Mouse (Mus musculus) c-Kit-positive CD71-positive TER-119-negative erythroid progenitor cells, embryonic 14.5 days (primary cell): ENCODE measurements around the gene Ldlrap1.

ENCODE experiments used
- DNase-seq: peaks from one replicate; pipeline ENCODE4 v3.0.0-alpha.2; 2013; ENCODE audit warnings: low read depth

Gene Ldlrap1

DNA sequence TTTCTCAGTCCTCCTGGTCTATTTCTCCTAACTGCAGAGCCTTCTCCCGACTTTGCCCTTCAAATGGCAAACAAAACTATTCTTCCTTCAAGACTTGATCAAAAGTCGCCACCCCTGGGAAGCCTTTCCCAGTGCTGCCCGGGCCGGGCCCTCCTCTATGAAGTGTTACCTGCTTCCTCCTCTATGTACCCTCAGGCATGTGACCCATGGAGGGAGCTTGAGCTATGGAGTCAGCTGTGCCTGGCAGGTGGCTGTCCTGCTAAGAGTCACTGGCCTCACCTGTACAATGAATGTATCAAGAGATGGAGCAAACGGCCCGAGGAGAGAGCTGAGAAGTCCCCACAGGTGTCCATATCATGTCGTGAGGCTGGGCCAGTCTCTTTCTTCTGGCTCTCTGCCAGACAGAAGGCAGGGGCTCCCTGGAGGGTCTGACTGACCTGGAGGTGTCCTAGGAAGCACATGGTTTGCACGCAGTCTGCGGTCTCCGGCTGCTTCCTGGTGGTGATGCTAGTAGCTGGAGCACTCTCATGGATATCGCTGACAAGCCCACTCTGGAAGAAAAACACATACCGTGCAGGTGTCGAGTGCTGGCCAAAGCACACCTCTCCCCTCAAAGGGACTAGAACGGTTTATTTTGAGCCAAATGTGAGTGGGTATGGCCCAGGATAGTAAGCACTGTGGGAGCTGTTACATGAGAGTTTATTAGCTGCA lies 7.6 kb upstream of the Ldlrap1 start:
- no peak for DNase-seq

DNA sequence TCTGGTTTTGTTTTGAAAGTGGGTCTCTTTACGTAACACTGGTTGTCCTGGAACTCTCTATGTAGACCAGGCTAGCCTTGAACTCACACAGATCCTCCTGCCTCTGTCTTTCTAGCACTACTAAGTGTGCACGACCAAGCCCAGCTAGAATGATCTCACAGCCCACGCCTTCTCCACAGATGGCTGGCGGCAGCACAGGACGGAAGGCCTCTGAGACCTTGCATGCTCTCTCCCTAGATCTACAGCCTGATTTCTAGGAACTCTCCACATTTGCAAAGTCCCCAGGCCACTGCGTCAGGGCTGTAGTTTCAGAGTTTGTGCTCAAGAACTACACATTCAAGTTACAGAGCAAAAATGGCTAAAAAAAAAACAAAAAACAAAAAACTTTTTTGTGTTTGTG lies 6.3 kb upstream of the Ldlrap1 start:
- peak; percentile 71 for DNase-seq

DNA sequence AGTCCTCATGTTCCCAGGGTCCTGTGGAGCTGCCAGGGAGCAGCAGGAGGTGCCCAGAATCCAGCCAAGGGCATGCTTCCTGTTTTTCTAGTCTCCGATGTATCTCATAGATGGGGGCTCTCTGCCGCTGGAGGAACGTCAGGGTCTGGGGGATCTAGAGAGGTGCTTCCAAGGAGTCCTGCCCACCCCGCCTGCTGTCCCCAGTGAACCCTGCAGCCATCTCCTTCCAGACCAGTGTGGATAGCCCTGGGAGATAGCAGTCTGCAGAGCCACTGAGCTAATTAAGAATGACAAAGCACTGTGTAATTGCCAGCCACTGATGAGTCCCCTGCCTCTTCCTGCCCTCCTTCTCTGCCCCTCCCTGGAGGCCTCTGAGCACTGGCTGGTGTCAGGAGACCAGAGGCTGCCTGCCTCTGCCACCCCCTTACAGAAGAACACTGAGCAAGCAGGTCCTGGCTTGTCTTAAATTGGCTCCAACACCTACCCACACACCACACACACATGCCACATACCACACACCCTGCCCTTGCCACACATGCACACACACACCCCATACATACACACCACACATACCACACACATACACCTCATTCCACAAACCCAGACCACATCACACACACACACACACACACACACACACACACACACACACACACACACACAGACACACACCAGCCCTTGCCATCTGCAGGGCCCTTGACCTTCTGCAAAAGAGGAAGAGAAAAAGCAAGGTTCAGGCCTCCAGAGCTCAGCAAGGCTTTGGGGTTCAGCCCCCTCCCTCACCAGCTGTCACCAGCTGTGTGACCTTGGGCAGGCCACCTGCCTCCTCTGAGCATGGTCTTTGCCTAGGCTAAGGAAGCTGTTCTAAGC lies 5.2 kb upstream of the Ldlrap1 start:
- DNase-seq: no peak

DNA sequence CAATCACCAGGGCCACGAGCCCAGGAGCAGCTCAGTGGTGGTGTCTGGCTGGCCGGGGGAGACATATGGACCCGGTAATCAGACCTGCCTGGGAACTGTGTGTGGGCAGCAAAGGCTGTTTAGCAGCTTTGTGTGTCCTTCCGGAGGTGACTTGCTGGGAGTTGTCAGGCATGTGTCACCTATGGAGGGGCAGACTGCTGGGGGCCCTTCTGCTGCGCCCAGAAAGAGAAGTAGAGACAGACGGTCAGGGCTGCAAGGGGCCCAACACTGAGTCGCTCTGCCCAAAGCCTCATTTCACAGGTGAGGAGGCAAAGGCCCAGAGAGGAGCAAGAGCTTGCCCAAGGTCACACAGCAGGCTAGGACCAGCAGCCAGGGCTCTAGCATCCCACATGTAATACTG lies 2.1 kb upstream of the Ldlrap1 start:
- DNase-seq: no peak

DNA sequence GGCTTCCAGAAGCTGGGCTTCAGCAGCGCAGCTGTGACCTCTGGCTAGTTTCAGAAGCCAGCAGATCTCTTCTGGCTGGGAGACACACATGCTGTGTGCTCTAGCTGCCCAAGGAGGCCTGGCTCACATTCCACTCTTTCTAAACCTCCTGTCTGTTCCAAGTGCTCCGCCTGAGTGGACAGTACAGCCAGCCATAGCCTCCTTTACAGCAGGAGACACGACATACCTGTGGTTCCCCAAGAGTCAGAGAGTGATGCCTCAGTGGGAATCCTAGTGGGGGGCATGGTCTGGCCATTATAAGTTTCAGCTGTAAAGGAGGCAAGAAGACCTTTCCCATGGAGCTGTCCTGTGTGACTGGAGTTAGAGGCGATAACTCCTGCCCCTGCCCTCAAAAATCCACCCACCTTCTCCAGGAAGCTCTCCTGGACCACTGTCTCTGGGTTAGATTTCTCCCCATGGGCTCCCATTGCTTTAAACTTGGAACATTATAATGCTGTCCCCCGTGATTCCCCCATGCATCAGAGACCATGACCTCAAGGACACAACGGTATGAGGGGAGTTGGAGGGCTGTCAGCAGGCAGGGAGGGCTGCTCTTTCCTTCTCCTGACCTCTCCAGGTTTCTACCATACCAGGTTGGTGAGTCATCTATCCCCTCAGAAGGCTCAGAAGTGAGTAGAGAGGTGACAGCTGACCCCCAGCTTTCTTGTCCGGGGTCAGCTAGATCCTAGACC lies 1.4 kb upstream of the Ldlrap1 start:
- DNase-seq: no peak

DNA sequence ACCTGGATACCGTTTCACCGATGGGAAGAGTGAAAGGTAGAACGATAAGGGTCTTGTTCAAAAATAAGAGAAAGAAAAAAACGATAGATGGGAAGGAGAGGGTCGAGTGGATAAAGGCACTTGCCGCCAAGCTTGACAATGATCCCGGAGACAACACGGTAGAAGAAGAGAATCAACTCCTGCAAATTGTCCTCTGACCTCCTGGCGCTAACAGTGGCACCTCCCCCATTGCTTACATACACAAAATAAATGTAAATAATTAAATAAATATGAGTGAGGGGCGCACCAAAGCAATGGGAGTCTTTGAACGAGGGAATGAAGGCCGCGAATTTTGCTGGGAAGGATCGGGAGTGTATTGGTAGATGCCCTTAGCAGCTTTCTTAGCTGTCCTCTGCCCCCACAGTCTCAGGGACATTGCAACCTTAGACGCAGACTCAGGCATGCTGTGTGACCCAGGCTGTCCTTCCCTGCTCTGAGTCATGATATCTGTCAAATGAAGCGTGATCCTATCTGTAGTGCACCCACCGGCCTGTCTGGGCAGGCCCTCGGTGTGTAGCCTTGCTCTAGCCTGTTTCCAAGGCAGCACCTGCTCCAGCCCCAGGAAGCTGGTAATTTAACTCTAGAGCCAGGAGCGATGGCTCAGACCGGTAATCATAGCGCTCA lies 533 bp upstream of the Ldlrap1 start:
- DNase-seq: no peak

DNA sequence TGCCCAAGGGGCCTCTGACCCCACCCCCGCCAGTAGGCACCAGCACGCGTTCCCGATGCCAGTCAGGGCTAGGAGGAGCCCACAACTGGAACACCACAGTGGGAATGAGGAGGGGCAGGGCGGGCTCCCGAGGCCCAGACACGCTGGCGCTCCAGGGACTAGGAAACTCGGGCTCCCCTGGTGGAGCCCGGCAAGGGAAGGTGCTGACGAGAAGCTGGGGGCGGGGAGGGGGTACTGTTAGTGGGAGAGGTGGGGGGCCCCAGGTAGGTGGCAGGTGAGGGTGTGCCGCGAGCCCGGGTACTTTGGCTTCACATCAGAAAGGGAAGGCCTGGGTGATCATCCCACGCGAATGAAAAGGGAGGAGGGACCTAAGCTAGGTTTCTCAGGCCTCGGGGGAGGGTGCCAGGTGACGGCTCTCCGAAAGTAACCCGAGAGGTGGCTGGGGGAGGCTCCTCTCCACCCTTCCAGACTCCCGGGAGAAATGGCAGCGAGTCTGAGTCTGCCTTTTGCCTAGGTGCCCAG lies 859 bp downstream of the Ldlrap1 start:
- DNase-seq: no peak

DNA sequence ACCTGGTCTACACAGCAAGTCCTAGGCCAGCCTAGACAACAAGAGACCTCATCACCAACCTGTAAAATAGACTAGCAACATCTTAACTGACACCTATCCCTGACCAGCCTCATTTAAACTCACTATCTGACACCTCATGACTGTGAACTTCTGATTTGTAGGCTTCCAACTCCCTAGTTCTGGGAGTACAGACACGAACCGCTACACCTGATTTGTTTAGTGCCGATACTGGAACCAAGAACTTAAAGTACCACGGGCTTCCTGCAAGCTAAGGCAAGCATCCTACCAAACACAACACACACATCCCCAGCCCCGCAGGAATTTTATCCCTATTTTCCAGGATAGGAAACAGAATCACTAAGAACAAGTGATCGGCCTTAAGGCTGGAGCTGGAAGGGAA lies 1.5 kb downstream of the Ldlrap1 start:
- DNase-seq: no peak

DNA sequence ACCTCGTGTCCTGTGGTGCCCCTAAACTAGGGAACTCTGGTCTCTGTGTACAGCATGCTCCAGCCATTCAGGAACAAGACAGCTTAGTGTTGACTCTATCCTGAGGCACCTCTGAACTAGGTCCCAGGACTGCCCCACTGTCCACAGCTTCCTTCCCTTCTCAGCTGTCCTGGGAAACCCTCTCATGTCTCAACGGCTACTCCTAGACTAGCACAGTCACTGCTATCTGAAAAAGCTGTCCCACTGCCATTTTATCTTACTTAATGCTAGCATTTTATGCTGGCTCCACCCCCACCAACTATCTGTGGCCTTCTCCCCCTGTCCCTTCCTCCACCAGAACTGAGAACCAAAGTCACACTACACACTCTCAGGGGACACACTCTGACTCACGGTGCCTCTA lies 3.5 kb downstream of the Ldlrap1 start:
- DNase-seq: no peak

DNA sequence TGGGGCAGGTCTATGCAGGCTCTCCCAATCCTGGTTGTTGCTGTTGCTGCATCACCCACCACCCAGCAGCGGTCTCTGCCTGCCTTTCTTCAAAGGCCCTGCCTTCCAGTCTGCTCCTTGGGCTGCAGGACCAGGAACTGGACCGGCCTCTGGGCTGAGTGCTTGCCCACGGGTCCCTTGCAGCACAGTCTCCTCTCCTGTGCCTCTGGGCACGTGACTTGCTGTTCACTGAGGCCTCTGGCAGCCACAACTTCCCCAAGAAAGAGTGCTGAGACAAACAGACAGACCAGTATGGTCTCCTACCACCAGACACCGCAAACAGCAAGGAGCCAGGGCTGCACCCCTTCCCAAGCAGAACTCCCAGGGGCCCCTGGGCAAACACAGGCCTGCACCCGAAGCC lies 5.5 kb downstream of the Ldlrap1 start:
- DNase-seq: no peak

DNA sequence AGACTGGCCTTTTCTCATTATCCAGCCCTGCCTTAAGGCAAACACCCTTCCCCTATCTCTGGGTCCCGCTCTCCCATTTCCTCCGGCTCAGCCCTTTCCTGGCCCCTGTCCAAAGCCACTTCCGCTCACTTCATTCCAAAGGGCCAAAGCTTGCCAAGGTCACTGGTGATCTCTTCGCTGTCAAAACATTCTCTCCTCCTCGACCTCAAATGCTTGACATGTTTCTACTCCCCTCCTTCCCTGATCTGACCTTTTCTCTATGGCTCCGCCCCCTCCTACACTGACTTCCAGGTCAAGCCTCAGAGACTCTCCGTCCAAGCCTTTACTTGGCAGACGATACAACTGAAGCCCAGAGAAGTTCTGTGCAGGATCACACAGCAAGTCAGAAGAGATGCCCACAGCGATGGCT lies 7.0 kb downstream of the Ldlrap1 start:
- no peak for DNase-seq

DNA sequence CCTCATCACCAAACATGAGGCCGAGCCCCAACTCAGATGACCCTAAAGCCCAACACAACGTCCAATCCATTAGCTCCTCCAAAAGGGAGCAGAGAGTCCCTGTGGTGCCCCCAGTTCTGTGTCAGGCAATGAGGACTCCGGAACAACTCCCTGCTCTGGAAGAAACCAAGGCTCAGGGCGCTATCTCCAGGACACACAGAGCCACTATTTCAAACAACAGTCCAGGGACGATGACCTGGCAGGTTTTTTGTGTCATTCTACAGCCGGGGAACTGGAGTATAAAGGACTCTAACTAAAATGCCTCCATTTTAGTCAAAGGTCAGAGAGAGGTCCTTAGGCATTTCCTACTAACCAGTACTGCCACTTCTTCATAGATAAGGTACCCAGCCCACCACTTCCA lies 7.5 kb downstream of the Ldlrap1 start:
- DNase-seq: no peak

DNA sequence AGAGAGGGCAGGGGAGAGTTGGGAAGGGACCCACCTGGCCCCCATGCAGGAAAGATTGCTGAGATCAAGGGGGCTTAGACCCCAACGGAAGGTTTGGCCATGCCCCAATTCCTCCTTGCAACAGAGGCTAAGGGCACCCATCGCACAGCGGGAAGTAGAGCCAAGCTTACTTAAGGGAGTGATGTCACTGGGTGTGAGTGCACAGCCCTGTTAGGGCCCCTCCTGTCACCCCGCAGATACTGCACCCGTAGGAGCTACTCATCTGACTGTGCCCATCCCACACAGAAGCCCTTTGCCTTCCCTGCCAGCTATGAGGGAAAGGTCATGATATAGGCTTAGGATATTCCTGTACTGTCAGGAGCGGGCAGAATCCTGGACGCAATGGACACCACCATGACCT lies 8.3 kb downstream of the Ldlrap1 start:
- peak; percentile 65 for DNase-seq

DNA sequence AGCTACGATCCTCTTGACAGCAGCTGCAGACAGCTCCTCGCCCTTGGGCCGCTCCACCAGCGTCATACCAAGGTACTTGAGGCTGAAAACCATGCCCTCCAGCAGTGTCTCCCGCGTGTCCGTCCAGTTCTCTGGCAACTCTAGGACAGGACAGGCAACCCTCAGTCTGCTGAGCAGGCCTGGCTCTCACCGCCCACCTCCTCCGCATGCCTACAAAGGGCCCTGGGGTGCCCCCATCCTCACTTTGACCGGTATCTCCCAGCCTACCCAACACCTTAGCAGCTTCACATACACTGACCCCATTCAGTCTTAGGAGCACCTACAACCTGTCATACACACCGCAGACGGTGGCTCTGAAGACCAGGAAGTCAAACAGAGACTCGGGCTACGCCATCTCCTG lies 8.9 kb downstream of the Ldlrap1 start:
- no peak for DNase-seq

DNA sequence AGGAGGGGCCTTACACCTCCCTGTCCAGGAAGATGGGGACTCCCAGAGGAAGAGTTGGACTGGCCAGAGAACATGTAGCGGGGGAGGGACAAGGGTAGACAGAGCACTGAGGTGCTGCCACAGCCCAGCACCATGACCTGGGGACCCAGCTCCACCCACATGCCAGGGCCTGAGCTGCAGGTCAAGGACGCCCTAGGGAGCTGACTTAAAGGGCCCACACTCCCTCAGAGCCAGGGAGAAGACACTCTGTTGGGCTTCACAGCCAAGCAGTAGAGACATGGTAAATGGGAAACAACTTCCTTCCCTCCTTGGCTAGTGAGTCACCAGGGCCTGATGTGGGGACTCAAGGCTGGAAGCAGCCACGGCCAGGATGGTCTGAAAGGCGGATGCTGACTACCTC lies 9.5 kb downstream of the Ldlrap1 start:
- no peak for DNase-seq

DNA sequence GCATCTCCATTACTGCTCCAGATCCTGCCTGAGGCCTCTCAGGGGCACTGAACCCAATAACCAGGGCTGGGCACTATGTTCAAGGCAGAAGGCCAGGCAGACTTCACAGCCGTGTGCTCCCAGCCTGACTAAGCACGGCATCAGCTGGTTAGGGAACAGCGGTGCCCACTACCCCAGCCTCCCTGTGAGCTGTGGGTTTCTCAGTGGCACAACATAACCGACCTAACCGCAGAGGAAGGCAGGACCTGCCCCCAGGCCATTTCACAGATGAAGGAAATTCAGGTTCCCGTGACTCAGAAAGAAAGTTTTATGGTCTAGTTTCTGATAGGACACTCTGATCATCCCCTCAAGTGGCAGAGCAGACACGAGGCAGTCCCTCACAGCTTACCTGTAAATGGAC lies 10.9 kb downstream of the Ldlrap1 start:
- DNase-seq: no peak

DNA sequence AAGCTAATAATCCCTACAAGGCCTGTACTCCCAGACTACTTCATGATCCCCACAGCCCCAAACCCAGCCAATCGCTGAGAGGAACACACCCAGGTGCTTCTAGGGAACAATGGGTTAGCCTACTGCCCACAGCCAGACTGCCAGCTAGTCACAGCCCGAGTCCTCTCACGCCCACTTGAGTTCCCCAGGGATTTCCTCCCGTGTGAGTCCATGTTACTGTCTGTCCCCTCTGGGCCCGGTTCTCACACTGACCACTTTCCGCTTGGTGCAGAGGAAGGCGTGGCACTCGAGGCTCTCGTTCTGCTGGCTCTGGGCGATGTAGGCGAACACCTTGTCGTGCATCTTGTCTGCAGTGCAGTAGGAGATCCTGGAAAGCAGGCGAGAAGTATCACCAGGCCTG lies 12.9 kb downstream of the Ldlrap1 start:
- DNase-seq: no peak

DNA sequence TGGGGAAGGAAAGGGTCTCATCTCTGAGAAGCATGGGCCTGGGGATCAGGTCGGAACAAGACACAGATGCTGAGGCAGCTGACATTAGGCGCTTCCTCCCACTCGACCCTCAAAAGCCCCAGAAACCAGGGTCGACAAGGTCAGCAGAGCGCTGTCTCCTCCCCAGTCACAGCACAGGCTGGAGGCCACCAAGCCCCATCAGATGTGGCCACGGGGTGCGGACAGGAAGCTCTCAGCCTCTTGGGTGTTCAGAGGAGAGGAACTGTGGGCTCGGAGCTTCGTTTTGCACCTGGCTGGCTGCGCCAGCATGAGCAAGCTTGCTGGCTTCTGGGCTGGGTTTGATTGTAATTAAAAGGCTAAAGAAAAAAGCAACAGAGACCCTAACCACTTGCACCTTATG lies 13.5 kb downstream of the Ldlrap1 start:
- DNase-seq: no peak

DNA sequence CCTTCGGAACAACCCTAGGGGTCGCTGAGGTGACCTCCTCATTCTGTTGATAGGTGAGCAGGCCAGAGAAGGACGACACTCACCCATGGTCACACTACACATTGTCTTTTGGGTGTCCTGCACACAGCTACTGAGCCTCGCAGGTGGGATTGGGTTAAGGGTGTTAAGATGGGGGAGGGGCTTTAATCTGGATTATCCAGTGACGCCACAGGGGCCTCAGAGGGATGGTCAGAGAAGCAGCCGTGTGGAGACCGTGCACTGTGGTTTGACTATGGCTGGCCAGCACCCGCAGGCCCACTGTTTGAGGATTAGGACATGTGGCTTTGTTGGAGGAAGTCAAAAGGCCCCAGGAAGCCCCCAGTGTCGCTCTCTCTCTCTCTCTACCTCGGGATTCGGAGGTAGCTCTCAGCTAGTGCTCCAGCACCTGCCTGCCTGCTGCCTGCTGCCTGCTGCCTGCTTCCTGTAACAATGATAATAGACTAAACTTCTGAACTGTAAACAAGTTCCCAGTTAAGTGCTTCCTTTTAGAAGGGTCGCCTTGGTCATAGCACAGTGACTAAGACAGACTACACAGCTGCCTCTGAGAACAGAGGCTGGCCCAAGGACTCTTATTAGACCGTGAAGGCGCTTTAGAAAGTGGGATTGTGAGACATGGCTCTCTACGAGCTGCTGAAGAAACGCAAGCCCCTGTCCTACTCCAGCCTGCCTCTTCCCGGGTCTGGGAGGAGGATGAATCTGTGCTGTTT lies 14.1 kb downstream of the Ldlrap1 start:
- DNase-seq: no peak

DNA sequence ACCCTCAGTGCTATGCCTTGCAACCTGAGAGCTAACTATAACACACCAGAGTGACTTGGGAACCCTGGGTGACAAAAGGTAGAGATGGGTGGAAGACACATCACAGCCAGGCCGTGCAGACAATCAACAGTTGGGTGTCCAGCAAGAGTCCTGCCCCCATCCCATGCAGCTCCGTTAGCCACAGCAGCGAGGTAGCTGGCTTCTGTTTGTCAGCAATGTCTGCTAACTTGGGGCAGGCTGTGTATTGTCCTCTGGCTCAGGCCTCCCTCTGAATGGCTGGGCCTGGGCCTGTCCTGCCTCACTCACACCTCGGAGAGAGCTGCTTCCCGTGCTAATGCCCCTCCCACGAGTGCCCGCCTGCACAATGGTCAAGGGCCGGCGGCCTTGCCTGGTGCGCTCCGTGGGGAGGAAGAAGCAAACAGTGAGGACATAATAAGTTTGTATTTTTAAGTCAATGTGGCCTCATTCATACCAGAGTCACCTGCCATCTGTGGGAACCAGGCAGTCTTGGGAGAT lies 14.9 kb downstream of the Ldlrap1 start:
- no peak for DNase-seq

DNA sequence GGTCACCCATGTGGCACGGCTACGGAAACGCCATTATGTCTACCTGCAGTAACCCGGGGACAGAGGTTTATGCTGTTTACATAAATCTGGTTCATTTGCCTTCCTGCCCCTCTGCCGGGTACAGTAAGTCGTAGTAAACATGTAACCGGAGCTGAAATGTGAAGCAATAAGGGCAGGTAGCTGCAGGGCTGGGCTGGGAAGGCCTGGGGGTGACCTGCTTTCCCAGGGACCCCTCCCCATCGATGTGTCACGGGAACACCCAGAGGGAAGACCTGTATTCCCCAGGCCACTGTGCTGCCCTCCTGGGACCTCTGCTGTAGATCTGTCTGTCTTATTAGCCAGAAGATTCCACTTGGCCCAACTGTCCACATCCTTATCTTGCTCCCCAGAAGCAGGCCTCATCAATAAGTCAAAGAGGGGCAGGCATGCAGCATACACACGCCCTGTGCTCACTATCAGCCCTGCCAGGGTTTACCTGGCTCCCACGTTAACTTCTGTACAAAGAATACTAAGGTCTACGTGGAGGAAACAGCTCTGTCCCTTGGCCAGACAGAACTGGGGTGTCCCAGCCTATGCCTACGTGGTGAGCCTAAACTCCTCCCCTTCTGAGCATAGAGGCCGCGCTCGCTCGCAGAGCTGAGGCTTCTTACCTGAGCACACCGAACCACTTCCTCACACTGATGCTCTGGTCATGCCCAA lies 16.0 kb downstream of the Ldlrap1 start:
- peak; percentile 77 for DNase-seq
